Mouse (Mus musculus) induced T-regulatory cell, adult 2 months (primary cell): Measurements from ENCODE around the gene Olfml2b.

Source experiments
- DNase-seq: peaks from one replicate; pipeline ENCODE4 v3.0.0-alpha.2; 2012; ENCODE audit warnings: low read depth

Gene Olfml2b

DNA sequence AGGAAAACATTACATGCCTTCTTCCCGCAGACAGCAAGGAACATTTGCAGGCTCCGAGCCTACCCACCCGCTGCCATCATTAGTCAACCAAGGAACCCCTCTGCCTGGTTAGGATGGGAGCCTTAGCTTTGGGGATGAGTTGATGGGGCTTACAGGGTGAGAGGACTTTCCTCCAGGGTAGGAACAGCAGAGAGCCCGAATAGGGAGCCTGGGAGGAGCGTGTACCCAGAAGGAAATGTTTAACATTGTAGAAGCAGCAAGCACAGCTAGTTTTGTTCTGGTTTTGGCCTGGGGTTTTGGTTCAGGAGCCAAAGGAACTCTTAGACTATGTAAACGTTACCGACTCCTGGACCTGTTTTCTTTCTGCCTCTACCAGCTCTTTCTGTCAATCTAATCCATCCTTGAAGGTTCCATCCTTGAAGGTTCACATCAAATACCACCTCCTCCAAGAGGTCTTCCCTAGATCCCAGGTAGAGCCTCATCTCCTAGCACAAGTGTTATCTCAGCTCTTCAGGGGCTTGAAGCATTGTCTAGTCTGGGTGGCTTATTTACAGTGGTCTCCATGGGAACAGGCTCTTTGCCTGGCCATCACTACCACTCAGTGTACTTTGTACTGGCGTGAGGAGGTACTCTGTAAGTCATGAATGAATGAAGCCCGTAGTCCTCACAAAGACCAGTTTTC is 2.4 kb downstream of the Olfml2b start:
- no peak for DNase-seq

DNA sequence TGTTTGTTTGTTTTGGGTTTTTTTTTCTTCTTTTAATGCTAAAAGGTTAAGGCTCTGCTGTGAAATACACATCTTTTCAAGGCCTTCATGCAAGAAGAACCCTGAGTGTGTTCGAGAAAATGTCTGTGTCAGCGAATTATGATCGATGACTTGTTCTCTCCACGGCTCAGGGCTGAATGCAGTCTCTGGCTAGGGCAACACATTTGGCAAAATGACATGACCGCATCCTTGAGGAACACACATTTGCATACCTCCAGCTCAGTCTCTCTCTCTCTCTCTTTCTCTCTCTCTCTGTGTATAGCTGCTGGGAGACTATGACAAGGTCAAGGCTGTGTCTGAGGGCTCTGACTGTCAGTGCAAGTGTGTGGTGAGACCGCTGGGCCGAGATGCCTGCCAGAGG is 3.0 kb downstream of the Olfml2b start:
- DNase-seq, result no peak

DNA sequence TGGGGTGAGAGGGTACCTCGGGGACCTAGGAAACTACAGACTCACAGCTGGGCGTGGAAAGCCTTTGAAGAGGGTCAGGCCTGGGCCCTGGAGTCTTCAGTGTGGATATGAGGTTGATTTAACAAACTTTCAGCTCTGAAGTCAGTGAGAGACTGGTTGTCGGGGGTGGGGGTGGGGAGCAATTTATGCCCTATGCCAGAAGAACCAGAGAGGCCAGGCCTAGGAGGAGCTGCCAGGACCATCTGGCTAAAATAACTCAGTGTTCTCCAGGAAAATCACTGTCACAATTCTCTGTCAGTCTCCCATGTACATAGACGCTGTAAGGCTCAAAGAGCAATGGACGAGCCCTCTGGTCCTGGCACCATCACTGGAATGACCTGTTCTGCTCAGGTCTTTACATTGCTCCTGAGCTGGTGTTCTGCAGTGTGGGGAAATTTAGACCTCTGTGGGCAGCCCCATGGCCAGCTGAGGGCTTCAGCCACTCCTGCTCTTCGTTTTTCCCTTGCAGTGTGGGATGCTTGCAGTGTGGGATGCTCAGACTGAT is 3.7 kb downstream of the Olfml2b start:
- DNase-seq, result no peak

DNA sequence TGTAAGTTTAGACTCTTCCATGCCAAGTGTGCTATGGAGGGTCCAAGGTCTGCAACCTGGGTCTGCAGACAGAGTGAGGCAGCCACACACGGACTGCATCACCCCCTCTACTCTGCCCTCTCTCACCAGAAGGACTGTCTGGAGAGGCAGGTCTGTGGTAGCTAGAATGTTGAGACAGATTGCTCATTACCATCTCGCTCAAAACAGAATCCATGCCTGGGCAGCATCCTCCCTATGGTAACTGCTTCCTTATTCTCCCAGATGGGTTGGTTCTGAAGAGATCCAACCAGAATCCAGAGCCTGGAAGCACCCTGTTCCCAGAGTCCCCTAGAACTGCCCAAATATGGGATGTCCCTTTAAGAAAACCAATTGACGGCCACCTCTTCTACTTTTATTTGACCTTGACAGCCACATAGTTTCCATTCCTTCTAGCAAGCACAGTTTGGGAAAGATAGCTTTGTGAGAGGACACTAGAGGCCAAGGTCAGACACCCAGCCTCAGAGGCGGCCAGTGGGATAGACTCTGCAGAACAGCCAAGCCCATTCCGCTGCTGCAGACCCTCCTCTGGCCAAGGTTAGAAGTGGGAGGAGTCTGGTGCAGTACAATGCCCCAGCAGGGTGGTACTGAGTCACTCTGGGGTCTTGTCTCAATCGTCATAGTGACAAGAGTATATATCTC is 6.9 kb downstream of the Olfml2b start:
- DNase-seq, result no peak

DNA sequence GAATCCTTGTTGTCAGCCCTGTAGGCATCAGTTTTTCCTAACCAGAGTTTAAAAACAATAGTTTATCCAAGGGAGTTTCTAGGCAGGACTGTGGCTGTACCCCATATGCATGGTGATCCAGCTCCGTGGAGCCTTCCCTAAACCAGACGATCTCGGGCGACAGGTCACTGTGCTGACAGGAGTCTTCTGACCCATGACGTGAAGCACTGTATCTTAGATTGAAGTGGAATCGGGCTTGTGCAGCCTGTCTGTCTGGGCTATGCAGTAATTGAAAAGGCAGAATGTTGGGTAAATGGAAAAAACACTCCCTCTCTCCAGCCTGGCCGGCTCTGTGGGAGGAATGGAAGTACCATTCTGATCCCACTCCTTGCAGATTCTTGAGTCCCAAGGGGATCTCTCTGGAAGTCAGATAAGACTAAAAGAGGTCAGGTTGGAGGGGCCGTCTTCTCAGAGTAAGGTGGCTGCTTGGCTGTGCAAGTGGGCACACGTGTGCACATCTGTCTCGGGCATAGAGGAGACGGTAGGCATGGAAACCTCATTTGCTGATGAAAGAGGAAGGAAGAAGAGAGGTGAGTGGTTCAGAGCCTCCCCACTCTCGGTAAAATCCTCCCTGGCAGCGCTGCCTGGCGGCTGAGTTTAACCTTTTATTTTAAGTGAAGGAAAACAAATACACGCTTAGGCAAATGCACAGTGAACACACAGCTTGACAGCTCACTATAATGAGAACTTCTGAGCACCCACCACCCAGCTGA is 7.8 kb downstream of the Olfml2b start:
- DNase-seq, result no peak

DNA sequence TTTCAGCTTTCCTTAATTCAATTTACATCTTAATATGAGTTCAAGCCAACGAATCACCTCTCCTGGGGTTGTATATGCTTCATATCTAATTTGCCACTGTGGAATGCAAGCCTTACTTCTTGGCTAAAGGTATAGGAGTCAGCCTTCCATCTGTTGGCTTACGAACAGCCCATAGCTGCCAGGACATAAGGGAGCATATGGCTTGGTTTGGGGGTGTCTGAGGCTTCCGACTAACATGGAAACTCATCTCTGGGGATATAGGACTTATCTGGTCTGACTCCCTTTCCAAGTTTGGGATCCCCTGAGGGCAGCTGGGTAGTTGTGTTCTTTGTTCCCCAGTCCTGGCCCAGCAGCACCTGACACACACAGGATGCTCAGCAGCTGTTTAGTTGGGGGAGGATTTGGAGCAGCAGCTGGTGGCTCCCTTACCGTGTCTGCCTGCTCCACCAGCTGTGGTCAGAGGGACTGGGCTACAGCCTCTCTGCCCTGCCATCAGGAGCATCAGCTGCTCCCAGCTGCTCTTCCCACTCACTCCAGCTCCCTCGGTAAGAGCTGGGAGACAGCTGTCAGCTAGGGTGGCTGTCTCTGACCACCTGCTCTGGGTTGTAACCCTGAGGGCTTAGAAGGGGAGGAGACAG is 11.1 kb downstream of the Olfml2b start:
- DNase-seq, result no peak

DNA sequence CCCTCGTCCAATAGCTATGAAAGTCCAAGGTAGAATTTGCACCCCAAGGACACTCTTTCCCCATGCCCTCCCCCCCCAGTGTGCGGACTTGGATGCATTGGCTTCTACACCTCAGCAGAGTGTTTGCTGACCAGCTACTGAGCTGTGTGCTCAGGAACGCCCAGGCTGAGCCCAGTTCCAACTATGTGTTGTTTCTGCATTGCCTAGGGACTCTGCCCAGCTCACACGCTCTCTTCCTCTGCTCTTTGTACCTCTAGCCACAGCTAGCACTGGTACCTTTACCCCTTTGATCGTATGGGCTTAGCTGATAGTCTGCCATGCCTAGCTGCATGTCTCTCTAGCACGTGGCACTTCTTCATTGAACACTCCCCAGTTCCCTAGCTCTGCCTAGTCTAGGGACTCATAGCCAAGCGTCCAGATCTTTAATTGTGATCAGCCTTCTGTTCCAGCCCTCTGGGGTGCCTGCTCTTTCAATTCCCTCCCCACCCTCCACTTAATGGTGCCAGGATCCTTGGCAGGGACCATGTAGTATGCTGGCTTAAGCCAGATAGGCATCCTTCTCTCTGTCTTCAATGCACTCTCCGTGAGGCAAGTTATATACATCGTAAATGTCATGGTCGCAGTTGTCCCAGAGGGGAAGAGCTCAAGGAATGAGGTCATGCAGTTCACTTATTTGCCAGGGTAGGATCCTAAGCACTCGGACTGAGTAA is 12.3 kb downstream of the Olfml2b start:
- DNase-seq, result no peak

DNA sequence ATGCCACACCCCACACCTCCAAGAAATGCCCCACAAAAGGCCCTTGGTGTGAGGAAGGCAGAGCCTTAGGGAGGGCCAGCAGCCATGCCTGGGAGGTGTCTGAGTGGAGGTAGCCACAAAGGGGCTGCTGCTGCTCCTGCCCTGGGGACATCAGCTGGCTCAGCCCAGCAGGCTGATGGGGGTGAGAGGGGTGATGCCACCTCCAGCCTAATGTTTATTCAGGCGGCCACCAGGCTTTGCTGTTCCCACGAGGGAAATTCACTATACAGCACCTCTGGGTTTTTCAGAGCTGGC is 12.8 kb downstream of the Olfml2b start:
- no peak for DNase-seq

DNA sequence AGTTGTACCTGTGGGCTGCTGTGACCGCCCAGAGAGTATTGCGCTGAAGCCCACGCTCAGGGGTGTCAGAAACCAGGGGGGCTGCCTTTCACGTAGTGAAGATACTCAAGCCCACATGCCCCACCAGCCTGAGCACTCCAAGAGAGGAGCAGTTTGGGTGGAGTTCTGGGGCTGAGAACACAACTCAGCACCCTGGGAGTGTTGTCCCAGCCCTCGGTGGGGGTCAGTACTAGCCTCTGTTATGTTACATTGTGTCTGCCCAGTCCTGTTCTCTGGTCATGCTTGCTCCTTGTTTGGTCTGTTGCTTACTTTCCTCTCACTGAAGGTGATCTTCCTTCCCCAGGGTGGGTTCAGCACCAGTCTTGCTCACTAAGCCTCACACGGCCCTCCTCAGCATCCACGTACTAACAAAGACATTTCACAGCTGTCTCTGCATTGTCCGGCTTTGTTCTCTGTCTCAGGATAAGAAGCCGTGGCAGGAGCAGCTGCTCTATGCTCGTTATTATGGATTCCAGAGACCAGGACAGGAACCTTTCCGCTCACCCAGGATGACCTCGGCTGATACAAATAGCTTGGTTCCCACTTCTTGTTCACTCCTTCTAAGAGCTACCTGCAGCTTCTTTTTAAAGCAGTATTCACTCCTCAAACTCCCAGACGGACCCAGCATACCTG is 13.4 kb downstream of the Olfml2b start:
- no peak for DNase-seq

DNA sequence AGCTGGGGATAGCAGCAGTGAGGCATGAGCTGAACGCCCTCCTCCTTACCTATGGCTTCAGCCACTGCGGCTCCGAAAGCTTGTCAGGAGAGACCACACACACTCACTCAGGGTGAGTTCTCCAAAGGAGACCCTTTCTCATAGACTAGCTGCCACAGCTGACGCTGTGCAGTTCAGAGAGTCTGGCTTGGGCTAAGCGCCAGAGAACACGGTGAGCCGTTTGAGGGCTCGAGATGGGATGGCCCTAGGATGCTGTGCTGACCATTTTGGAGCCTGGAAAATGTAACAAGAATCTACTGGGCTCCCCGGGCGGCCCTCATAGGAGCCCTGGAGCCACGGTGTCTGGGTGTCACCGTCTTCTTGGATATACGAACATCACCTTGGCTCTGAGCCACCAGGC is 14.9 kb downstream of the Olfml2b start:
- no peak for DNase-seq

DNA sequence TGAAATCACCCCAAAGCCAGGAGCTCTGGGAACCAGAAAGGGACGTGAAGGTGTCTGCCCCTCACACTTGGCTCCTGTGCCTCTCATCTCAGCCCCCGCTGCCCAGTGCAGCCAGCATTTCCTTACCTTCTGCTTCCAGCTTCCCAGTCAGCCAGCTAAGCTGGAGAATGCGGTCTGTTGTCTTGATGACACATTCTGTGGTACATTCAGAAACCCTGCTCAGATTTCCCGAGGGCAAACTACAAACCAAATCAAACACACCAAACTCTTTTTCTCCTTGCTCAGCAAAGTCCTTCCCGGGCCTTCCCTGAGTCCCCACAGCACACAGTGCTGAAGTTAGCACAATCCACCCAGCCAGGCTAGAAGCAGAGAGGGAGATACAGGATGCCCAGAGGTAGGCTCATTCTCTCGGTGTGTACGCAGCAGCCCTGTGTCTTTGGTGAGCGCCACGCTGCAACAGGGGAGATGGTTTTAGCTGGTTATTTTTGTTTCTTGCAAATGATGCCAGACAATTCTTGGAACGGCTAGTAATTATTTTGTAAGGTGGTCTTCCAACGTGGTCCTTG is 20.4 kb downstream of the Olfml2b start:
- no peak for DNase-seq

DNA sequence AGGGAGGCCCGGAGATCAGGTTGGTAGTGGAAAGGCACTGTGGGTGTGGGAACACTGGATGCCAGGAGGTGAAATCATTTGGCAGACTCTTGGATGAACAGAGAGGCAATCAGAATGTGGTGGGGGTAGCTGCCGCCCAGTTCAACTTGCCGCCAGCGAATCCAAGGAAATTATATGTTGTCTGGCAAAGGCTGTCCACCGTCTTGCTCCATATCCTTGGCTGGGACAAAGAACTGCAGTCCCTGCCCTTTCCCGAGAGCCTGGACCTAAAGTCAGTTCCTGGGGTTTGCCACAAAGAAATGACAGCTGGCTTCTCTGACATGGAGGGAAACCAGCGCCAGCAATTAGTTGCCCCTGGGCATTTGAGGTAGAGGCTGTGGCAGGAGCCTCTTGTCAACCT is 20.9 kb downstream of the Olfml2b start:
- no peak for DNase-seq

DNA sequence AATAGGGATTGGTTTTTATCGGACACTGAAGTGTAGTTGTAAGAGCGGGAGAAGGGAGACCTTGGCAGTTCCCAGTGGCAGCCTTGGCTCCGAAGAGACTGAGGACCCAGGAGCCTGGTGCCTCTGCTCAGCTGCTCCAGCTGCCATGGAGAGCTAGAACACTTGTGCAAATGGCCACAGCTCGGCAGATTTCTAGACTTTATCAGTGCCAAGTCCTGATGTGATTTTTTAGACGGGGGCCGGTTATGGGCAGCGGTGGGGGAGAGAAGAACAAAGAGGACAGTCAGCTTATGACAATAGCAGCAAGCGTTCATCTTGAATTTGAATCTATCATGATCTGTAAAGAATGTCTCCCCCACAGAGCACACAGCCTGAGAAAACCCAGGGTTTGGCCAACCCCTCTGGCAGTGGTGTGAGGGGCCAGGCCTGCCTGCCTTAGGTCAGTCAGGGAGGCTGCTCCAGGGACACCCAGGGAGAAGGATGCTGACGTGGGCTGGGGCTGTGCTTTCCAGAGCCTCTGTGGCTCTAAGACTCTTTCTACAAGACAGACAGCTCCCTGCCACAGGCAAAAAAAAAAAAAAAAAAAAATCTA is 29.9 kb downstream of the Olfml2b start:
- DNase-seq, result no peak

DNA sequence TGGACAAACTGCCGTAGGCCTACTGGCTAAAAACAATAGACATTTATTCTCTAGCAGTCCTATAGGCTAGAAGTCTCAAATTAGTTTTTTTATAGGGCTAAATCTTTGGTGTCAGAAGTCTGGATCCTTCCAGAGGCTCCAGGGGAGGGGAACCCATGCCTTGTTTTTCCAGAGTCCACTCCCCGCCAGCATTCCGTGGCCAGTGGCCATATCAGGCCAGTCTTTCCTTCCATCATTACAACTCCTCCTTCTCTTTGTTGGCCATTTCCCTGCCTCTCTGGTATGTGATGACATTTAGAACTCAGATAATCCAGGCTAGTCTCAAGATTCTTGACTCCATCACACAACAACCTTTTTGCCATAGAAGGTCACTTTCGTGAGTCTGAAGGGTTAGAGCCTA is 33.3 kb downstream of the Olfml2b start:
- no peak for DNase-seq

DNA sequence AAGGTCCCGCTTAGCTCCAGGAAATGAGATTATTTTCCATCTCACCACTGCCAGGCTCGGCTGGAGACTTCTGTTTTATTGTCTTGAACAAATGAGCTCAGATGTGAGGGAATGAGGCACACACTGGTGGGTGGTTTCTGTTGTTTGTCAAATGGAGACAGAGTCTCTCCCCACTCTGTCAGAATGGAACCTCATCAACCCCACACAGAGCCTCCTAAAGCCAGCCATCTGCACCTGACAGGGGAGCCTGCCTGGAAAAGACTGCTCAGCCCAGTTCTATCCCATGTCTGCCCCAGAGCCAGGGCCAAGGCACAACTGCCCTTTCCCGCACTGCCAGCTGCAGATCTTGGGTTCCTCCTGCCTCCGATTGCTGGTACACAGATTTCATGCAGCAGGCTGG is 34.5 kb downstream of the Olfml2b start:
- no peak for DNase-seq

DNA sequence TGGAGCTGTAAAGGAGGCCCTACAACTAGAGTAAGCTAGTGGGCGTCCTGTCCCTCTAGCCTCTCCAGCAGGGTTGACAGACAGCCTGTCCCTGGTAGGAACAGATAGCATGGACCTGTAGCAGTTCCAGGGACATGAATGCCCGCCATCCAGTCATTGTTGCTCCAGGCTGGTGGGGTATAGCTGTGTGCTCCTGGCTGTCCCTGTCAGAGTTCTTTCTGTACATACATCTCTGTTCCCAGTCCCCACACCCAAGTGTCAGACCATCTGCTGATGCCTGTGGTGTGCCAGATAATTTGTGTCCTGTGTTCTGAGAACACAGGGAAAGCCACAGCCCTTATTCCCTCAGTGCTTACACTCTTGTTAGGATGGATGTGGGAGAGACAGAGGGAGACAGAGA is 35.3 kb downstream of the Olfml2b start:
- no peak for DNase-seq

DNA sequence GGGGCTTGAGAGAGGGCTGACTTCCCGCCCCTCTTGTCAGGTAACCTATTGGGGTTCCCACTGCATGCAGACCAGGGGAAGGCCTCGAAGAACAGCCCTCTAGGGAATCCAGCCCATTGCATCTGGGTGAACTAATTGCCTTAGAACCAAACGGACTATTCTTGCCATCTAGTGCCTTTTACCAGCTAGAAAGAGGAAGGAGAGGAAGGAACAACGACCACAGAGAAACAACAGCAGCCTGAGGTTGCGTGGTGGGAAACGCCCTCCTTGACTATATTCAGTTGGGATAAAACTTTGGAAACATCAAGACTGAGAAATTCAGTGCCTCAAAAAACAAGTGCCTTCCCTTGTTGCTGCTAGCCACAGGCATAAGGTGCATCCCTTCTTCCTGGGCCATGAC is 39.5 kb downstream of the Olfml2b start:
- no peak for DNase-seq

DNA sequence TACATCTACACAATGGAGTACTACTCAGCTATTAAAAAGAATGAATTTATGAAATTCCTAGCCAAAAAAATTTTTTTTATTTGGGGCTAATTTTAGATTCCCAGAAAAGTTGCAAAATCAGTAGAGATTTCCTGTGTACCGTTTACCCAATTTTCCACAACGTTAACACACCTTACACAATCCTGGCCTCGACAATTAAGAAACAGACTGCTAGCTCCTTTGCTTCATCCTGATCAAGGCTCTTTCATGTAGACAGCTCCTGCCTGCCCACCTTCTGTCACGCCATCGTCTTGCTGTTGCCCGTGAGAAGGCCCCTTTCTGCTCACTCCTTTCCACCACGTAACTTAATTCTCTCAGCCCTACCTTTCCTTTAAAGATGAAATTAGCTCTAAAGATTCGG is 45.4 kb downstream of the Olfml2b start:
- no peak for DNase-seq

DNA sequence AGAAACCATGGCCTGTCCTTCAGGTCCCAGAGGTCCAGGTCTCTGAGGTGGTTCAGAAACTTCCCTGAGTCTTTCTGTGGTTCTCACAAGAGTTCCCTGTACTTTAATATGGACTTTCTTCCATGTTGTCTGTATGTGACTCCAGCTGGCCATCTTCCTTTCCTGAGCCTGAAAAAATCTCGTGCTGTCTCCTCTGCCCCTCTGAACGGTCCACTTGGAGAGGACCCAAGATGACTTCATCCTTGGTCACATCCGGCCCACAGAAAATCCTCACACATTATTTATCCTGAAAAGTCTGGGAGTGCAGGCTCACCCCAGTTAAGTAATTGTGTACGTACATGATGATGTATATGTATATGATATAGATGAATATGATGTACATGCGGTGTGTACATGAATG is 47.0 kb downstream of the Olfml2b start:
- DNase-seq, result no peak

DNA sequence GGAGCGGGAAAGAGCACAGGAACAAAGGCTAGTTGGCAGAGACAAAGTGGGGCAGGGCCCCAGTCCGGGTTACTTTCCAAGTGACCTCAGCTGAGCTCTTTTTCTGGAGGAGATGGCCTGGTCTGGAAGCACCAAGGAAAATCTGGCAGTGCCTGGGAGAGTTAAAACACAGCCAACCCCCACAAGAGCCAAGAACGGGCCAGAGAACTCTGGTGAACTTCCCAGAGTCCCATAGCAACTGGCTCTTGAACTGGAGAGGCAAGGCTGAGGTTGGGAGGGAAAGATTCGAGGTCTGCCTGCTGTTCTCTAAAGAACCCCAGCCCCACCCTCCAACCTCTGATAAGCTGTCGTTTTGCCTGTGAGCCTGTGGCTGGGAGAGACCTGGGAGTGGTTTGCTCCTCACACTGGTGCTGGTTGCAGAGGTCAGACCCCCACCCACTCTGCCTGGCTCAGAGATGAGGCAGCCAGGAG is 50.5 kb downstream of the Olfml2b start:
- no peak for DNase-seq

DNA sequence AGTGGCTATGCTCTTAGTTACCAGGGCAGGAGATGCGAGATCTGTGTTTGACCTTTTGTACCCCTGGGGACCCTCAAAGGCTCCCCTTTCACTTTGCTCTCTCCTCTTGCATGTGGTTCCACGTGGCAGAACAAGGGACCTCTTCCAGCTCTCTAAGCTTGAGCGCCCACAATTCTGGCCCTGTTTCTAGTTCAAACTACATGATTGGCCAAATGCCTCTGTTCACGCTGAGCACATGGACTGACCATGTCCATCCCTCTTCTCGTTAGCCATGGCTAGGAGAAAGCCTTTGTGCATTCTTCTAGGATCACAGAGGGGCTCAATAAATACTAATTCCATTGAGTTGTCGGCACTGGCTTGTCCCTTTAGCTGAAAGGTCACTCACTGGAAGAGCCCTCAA is 51.0 kb downstream of the Olfml2b start:
- no peak for DNase-seq
